Mouse (Mus musculus) urinary bladder, postnatal 4 days (tissue): ENCODE measurements at regions not wholly inside any gene's neighbourhood (a gene's known extent, or its start where the extent isn't known, plus 50 kb on each side); places are given as distances from the start of the nearest gene placed in this dataset.

Experiments
- DNase-seq, 2 experiments: peaks; one replicate each; pipeline ENCODE4 v3.0.0; 2021 to 2022; ENCODE audit warnings: low spot score in 2 of 2

- no peak for DNase-seq
These were observed 54.5 kb upstream of the Ccnd1 start for GRCm38 (mm10) chr7:144994229-144994628.

GRCm38 (mm10) chr7:144993566-144993965 lies 53.8 kb upstream of the Ccnd1 start:
- no peak for DNase-seq

- no peak for DNase-seq
These were observed 52.0 kb upstream of the Ccnd1 start for GRCm38 (mm10) chr7:144991760-144992159.
